Mouse (Mus musculus) kidney, adult 2 months (tissue): Measurements from ENCODE around the gene Gm7694.

ENCODE experiments used
- CTCF ChIP-seq: fragments of 200-500 bp; conservative IDR thresholded peaks from 2 replicates; pipeline ENCODE4 v1.5.1; 2011; ENCODE audit warnings: low read depth, mild to moderate bottlenecking, control low read depth, low read length, moderate library complexity, mixed read lengths; ENCODE audit not compliant: insufficient read depth, insufficient read length
- POLR2A ChIP-seq: fragments of 200-500 bp; IDR thresholded peaks from one replicate; pipeline ENCODE4 v1.6.1; 2011; ENCODE audit warnings: low read depth, low read length, control low read depth

GRCm38 (mm10) chr1:170277016-170277415 is 29.1 kb downstream of the Gm7694 start, which contains the start of gene Sh2d1b1:
- no peak for TF ChIP-seq CTCF
- no peak for TF ChIP-seq POLR2A
